Mouse (Mus musculus): ENCODE measurements at regions not wholly inside any gene's neighbourhood (a gene's known extent, or its start where the extent isn't known, plus 50 kb on each side); places are given as distances from the start of the nearest gene placed in this dataset.

DNA sequence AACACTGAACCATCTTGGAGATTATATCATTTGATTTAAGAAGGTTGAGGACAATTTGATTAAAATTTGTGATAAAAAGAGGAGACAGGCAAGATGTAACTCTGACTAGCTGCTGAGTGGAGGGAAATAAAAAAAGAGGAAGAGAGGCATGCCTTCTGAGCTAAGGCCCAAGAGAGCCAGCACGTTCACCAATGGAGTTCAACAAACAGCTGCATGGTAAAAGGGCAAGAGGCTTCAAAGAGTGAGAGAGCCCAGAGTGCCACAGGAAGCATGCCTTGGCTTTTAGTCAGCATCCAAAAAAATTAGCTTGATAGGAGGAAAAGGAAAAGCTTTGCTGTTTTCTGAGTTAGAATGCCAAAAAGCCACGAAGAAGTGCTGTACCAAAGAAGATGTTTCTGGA is 103.0 kb upstream of the Zbtb20 start:
- in situ Hi-C loops (cut with MboI; ENCODE audit: low pct_ligation_motif_present, low pct_unique_long_range_greater_than_20kb, low sequenced_read_pairs): no loop called here
- Histone ChIP-seq H3K4me3 (replicated peaks in 1 of 3; ENCODE audit: low read depth in 2 of 3, low read length in 2 of 3, poor library complexity in 1 of 3) (no peak overlapping the region), H3K4me2 (ENCODE audit: insufficient read depth, low read depth, poor library complexity, severe bottlenecking) (no peak overlapping the region), H3K27ac (ENCODE audit: insufficient read depth, low read depth) (no peak overlapping the region), H3K79me2 (replicated peaks; ENCODE audit: control insufficient read depth, extremely low read depth, insufficient read depth, poor library complexity, severe bottlenecking) (no peaks in the 10 kb centered on the region), H3K9me3 (replicated peaks; ENCODE audit: low read length) (peaks cover 3% of the 10 kb centered on the region), H3K27me3 (replicated peaks) (no peaks in the 10 kb centered on the region), H3K36me3 (replicated peaks in 1 of 2; ENCODE audit: control insufficient read depth in 1 of 2, insufficient read depth in 1 of 2, low read length in 1 of 2) (no peaks in the 10 kb centered on the region), H3K9ac (ENCODE audit: insufficient read depth, low read depth) (no peak overlapping the region), H3K4me1 (ENCODE audit: control insufficient read depth in 1 of 2, insufficient read depth in 2 of 2) (no peaks in the 10 kb centered on the region)
- dilution Hi-C loops (cut with MboI; ENCODE audit: extremely low pct_ligation_motif_present, extremely low pct_unique_long_range_greater_than_20kb, low sequenced_read_pairs): no loop called here
- peak; percentile 5 for DNase-seq (ENCODE audit: extremely low read depth)
- TF ChIP-seq NELFE (IDR thresholded peaks at IDR 0.05; ENCODE audit: low read depth, low read length) (no peak), CTCF (conservative IDR thresholded peaks at IDR 0.05 in 1 of 2, IDR thresholded peaks at IDR 0.05 in 1 of 2; ENCODE audit: low read depth in 2 of 2, low read length in 2 of 2) (no peak), TCF12 (IDR thresholded peaks at IDR 0.05; ENCODE audit: low read depth, low read length) (no peak), MAFK (IDR thresholded peaks at IDR 0.05; ENCODE audit: insufficient replicate concordance, low read length) (no peak), SIN3A (IDR thresholded peaks at IDR 0.05; ENCODE audit: low read length) (no peak), SMC3 (IDR thresholded peaks at IDR 0.05; ENCODE audit: low read depth, low read length) (no peak), EP300 (IDR thresholded peaks at IDR 0.05; ENCODE audit: low read length) (no peak), HCFC1 (IDR thresholded peaks at IDR 0.05; ENCODE audit: low read depth, low read length) (no peak), MAZ (IDR thresholded peaks at IDR 0.05; ENCODE audit: low read depth, low read length) (no peak), RCOR1 (conservative IDR thresholded peaks at IDR 0.05; ENCODE audit: low read depth, low read length) (no peak), USF2 (conservative IDR thresholded peaks at IDR 0.05; ENCODE audit: low read depth, low read length) (no peak), MXI1 (IDR thresholded peaks at IDR 0.05; ENCODE audit: low read depth, low read length) (no peak), CHD2 (IDR thresholded peaks at IDR 0.05; ENCODE audit: low read length) (no peak), PAX5 (IDR thresholded peaks at IDR 0.05; ENCODE audit: low read length) (no peak), MYC (IDR thresholded peaks at IDR 0.05; ENCODE audit: low read depth, low read length) (no peak), ZKSCAN1 (IDR thresholded peaks at IDR 0.05; ENCODE audit: borderline replicate concordance, low read depth, low read length) (no peak), E2F4 (IDR thresholded peaks at IDR 0.05; ENCODE audit: insufficient replicate concordance, low read depth, low read length) (no peak)

- in situ Hi-C loops (cut with MboI; ENCODE audit: low pct_ligation_motif_present, low pct_unique_long_range_greater_than_20kb, low sequenced_read_pairs): no loop called here
- H3K27ac ChIP-seq (ENCODE audit: insufficient read depth, low read depth): no peak overlapping the region
These were observed 105.5 kb upstream of the Zbtb20 start for GRCm38 (mm10) chr16:42770199-42770598.

More at GRCm38 (mm10) chr16:42770199-42770598, 105.5 kb upstream of the Zbtb20 start:
- dilution Hi-C loops (cut with MboI; ENCODE audit: extremely low pct_ligation_motif_present, extremely low pct_unique_long_range_greater_than_20kb, low sequenced_read_pairs): no loop called here
- no peaks in the 10 kb centered on the region for H3K79me2 ChIP-seq (replicated peaks; ENCODE audit: control insufficient read depth, extremely low read depth, insufficient read depth, poor library complexity, severe bottlenecking)
- H3K4me2 ChIP-seq (ENCODE audit: insufficient read depth, low read depth, poor library complexity, severe bottlenecking): no peak overlapping the region
- H3K9ac ChIP-seq (ENCODE audit: insufficient read depth, low read depth): no peak overlapping the region
- H3K9me3 ChIP-seq (replicated peaks; ENCODE audit: low read length): peaks cover 3% of the 10 kb centered on the region
- H3K4me3 ChIP-seq (replicated peaks in 1 of 3; ENCODE audit: low read depth in 2 of 3, low read length in 2 of 3, poor library complexity in 1 of 3): no peak overlapping the region
- H3K4me1 ChIP-seq (ENCODE audit: control insufficient read depth in 1 of 2, insufficient read depth in 2 of 2): no peaks in the 10 kb centered on the region
- DNase-seq (ENCODE audit: extremely low read depth): no peak
- TF ChIP-seq MAZ (IDR thresholded peaks at IDR 0.05; ENCODE audit: low read depth, low read length) (no peak), MAFK (IDR thresholded peaks at IDR 0.05; ENCODE audit: insufficient replicate concordance, low read length) (no peak), CHD1 (IDR thresholded peaks at IDR 0.05; ENCODE audit: low read depth, low read length) (no peak), SMC3 (IDR thresholded peaks at IDR 0.05; ENCODE audit: low read depth, low read length) (no peak), MXI1 (IDR thresholded peaks at IDR 0.05; ENCODE audit: low read depth, low read length) (no peak), IRF4 (IDR thresholded peaks at IDR 0.05; ENCODE audit: low read depth, low read length) (no peak), BHLHE40 (IDR thresholded peaks at IDR 0.05; ENCODE audit: low read depth, low read length) (no peak), CTCF (conservative IDR thresholded peaks at IDR 0.05 in 1 of 2, IDR thresholded peaks at IDR 0.05 in 1 of 2; ENCODE audit: low read depth in 2 of 2, low read length in 2 of 2) (no peak), EP300 (IDR thresholded peaks at IDR 0.05; ENCODE audit: low read length) (no peak), ZNF384 (IDR thresholded peaks at IDR 0.05; ENCODE audit: low read depth, low read length) (no peak), KAT2A (IDR thresholded peaks at IDR 0.05; ENCODE audit: insufficient replicate concordance, low read length) (no peak), ZKSCAN1 (IDR thresholded peaks at IDR 0.05; ENCODE audit: borderline replicate concordance, low read depth, low read length) (no peak), CHD2 (IDR thresholded peaks at IDR 0.05; ENCODE audit: low read length) (no peak), HCFC1 (IDR thresholded peaks at IDR 0.05; ENCODE audit: low read depth, low read length) (no peak), POLR2A (IDR thresholded peaks at IDR 0.05; ENCODE audit: low read depth, low read length) (no peak), USF1 (IDR thresholded peaks at IDR 0.05; ENCODE audit: low read depth, low read length) (no peak), MAX (IDR thresholded peaks at IDR 0.05; ENCODE audit: low read length) (no peak), ETS1 (conservative IDR thresholded peaks at IDR 0.05; ENCODE audit: low read depth, low read length) (no peak), ZMIZ1 (IDR thresholded peaks at IDR 0.05; ENCODE audit: low read depth, low read length) (no peak), PAX5 (IDR thresholded peaks at IDR 0.05; ENCODE audit: low read length) (no peak)
- no peaks in the 10 kb centered on the region for H3K36me3 ChIP-seq (replicated peaks in 1 of 2; ENCODE audit: control insufficient read depth in 1 of 2, insufficient read depth in 1 of 2, low read length in 1 of 2)
- no peaks in the 10 kb centered on the region for H3K27me3 ChIP-seq (replicated peaks)
